Mouse (Mus musculus): Measurements from ENCODE around the gene Crk. TPM values are rescaled to one million over a fixed set of nuclear protein-coding genes. Genes with fewer than 3 reads are reported as not detected.
"Not testable (repeated sequence)": the region's sequence is repeated elsewhere in the genome, so short reads cannot be mapped to it uniquely, and the experiment has no call there.

Gene Crk
- polyA plus RNA-seq, 1 experiment from 2014 or later: 113 TPM

DNA sequence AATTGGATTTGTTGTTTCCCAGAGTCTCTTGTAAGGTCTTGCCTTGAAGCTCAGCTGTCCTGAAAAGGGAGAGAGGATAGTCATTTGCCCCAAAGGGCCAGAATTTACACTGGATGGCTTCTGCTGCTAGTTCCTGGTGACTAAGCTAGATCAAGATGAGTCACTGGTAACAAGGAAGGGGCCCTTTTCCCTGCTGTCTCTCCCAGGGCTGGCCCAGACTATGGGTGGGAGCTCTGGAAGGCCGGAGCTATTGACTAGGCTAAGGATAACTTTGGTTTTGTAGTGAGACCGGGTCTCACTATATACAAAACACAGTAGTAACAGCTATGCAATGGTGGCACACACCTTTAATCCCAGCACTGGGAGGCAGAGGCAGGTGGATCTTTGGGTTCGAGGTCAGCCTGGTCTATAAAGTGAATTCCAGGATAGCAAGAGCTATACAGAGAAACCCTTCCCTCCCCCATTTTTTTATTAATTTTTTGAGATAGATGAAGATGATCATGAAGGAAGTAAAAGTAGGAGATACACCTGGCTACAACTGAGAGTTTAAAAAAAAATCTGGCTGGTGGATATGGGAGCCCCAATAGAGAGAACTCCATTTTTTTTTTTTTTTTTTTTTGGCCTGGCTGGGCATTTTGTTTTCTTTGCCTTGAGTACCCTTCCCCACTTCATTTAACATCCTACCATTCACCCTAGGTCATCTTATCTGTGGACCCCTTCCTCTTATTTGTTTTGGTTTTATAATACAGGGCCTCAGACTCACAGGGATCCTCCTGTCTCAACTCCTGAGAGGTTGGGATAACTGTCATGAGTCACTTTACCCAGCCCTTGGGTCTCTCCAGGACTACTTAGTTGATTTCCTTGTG is 945 bp upstream of the Crk start:
- H3K27ac ChIP-seq: peak overlapping the region; percentile 93; the same call in 1 of the 2 replicates
- 83% methylated on average over 3 of the region's 3 CpGs for WGBS

DNA sequence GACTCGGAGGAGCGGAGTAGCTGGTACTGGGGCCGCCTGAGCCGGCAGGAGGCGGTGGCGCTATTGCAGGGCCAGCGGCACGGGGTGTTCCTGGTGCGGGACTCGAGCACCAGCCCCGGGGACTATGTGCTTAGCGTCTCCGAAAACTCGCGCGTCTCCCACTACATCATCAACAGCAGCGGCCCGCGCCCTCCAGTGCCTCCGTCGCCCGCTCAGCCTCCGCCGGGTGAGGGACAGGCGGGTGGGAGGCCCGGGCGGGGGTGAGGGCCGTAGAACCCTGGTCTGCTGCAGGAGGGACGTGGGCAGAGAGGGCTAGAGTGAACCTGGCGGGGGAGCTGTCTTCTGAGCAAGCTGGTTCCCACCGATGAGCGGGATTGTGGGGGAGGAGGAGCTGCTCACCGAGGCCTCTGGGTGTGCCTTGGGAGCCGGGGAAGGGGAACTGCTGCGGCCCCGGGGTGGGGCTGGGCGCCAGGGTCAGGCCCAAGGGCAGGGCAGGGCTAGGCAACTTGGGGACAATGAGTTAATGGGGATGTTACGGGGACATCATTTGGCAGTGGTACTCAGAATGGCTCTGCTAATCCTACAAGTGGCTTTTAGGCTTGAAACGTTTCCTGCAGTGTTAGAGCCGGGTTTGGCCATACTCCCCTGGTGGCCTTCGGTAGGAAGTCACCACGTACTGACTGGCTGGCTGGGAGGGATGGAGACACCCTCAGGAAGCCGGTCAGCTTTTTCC is 546 bp downstream of the Crk start:
- Histone ChIP-seq H3K4me3 (peak overlapping the region; percentile 79), H3K27me3 (ENCODE audit: insufficient read depth, poor library complexity, severe bottlenecking) (no peaks in the 10 kb centered on the region), H3K9me3 (no peaks in the 10 kb centered on the region), H3K36me3 (peaks cover 25% of the 10 kb centered on the region), H3K27ac (peak overlapping the region; percentile 93), H3K4me1 (peaks cover 17% of the 10 kb centered on the region)
- peak; percentile 89 for DNase-seq (ENCODE audit: low spot score)
- WGBS: under 1% methylated on average over 43 of the region's 43 CpGs

More for the DNA sequence above, 945 bp upstream of the Crk start:
- no peak for DNase-seq (ENCODE audit: low spot score)
- Histone ChIP-seq H3K4me1 (peaks cover 17% of the 10 kb centered on the region), H3K4me3 (peak overlapping the region; percentile 79), H3K36me3 (peaks cover 22% of the 10 kb centered on the region), H3K27me3 (ENCODE audit: insufficient read depth, poor library complexity, severe bottlenecking) (no peaks in the 10 kb centered on the region), H3K9me3 (no peaks in the 10 kb centered on the region)

DNA sequence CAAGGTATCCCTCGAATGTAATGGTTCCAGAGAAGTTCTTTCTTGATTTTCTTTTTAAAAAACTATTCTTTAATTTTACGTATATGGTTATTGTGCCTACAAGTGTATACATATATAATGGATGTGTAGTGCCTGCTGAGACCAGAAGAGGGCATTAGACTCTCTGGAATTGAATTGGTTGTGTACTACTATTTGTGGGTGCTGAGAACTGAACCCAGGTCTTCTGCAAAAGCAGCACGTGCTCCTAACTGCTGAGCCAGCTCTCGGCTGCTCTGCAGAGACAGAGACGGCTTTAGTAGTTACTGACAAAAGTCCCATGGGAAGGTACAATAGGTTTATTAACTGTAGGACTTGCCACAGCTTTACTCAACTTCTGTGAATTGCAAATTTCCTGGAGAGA is 5.4 kb downstream of the Crk start:
- H3K27me3 ChIP-seq (ENCODE audit: insufficient read depth, poor library complexity, severe bottlenecking): no peaks in the 10 kb centered on the region
- H3K27ac ChIP-seq: no peak overlapping the region
- 94% methylated on average over 5 of the region's 5 CpGs for WGBS
- H3K9me3 ChIP-seq: no peaks in the 10 kb centered on the region
- H3K36me3 ChIP-seq: peaks cover 32% of the 10 kb centered on the region
- DNase-seq (ENCODE audit: low spot score): no peak
- no peak overlapping the region for H3K4me3 ChIP-seq
- H3K4me1 ChIP-seq: peaks cover 16% of the 10 kb centered on the region

DNA sequence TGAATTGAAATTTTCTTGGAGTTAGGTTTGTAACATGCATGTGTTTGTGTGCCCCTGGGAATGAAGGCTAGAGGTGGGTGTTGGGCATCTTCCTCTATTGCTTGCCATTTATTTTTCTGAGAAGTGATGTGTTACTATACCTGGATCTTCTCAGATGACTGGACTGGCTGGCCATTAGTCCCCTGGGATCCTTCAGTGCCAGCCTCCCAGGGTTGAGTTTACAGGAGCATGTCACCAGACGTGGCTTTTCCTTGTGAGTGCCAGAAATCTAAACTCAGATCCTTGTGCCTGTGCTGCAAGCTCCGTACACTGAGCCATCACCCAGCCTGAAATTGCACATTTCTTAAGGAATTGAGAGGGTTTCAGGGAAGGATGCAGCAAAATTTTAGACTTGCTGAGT is 5.9 kb downstream of the Crk start:
- H3K36me3 ChIP-seq: peaks cover 36% of the 10 kb centered on the region
- no peak overlapping the region for H3K4me3 ChIP-seq
- 80% methylated on average over 2 of the region's 2 CpGs for WGBS

DNA sequence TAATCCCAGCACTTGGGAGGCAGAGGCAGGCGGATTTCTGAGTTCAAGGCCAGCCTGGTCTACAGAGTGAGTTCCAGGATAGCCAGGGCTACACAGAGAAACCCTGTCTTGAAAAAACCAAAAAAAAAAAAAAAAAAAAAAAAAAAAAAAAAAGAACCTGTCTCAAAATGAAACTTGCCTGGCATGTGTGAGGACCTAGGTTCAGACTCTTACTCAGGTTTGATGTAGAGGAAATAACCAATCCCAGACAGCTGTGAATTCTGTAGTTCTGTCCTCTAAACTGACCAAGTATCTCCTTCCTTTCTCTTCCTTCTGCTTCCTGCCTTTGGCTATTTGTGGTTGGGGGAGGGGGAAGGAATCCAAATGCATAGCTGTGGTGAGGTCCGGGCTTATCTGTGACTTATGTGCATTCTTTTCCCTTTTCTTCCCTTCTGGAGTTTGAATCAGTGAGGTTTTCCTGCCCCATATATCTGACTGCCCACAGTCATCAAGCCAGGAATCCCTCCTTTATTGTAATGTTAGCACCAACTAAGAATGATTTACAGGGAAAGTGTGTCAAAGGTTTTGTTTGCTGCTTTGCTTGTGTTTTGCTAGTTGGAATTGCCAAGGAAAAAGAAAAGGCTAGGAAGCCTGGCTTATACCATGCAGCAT is 8.4 kb downstream of the Crk start:
- Histone ChIP-seq H3K9me3 (no peaks in the 10 kb centered on the region), H3K27me3 (ENCODE audit: insufficient read depth, poor library complexity, severe bottlenecking) (no peaks in the 10 kb centered on the region), H3K27ac (no peak overlapping the region), H3K4me1 (peaks cover 6% of the 10 kb centered on the region; the same call in 1 of the 2 replicates), H3K4me3 (no peak overlapping the region), H3K36me3 (peaks cover 52% of the 10 kb centered on the region)
- 37% methylated on average over 2 of the region's 2 CpGs for WGBS
- no peak for DNase-seq (ENCODE audit: low spot score)

More for the DNA sequence above, 5.9 kb downstream of the Crk start:
- DNase-seq (ENCODE audit: low spot score): no peak
- Histone ChIP-seq H3K27ac (no peak overlapping the region), H3K27me3 (ENCODE audit: insufficient read depth, poor library complexity, severe bottlenecking) (no peaks in the 10 kb centered on the region), H3K9me3 (no peaks in the 10 kb centered on the region), H3K4me1 (peaks cover 16% of the 10 kb centered on the region)

DNA sequence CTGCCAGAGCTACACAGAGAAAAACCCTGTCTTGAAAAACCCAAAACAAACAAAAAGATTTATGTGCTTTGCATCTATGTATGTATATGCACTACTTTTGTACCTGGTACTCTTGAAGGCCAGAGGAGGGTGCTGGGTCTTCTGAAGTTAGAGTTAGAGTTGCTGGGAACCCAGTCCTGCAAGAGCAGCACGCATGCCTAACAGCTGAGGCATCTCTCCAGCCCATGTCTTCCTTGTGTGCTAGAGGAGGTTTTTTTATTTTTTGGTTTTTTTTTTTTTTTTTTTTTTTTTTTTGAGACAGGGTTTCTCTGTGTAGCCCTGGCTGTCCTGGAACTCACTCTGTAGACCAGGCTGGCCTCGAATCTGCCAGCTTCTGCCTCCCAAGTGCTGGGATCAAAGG is 9.1 kb downstream of the Crk start:
- Histone ChIP-seq H3K9me3 (no peaks in the 10 kb centered on the region), H3K4me1 (peaks cover 6% of the 10 kb centered on the region; the same call in 1 of the 2 replicates), H3K27me3 (ENCODE audit: insufficient read depth, poor library complexity, severe bottlenecking) (no peaks in the 10 kb centered on the region), H3K27ac (no peak overlapping the region), H3K4me3 (no peak overlapping the region), H3K36me3 (peaks cover 52% of the 10 kb centered on the region)
- WGBS: 78% methylated on average over 2 of the region's 2 CpGs
- peak; percentile 25 for DNase-seq (ENCODE audit: low spot score)

DNA sequence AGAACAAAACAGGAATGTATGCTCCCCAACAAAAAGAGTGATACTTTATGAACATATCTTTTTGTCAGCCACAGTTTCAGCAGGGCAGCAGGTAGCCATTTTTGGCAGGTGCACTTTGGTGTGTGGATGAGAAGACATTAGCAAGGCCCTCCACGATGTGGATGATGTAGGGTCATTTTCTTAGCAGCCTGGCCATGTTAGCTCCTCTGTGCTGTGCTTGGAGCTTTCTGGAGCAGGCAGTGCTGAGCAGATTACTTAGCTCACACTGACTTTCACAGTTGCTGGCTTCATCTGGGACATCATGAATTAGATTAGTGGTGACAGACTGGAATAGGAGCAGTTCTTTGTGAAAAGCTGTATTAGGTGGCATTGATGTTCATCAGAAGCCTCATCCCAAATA is 10.9 kb downstream of the Crk start:
- DNase-seq (ENCODE audit: low spot score): no peak
- WGBS: 92% methylated on average over 1 of the region's 1 CpGs
- Histone ChIP-seq H3K9me3 (no peaks in the 10 kb centered on the region), H3K4me1 (peaks cover 6% of the 10 kb centered on the region; the same call in 1 of the 2 replicates), H3K27me3 (ENCODE audit: insufficient read depth, poor library complexity, severe bottlenecking) (no peaks in the 10 kb centered on the region), H3K27ac (no peak overlapping the region), H3K4me3 (no peak overlapping the region), H3K36me3 (peaks cover 52% of the 10 kb centered on the region)

DNA sequence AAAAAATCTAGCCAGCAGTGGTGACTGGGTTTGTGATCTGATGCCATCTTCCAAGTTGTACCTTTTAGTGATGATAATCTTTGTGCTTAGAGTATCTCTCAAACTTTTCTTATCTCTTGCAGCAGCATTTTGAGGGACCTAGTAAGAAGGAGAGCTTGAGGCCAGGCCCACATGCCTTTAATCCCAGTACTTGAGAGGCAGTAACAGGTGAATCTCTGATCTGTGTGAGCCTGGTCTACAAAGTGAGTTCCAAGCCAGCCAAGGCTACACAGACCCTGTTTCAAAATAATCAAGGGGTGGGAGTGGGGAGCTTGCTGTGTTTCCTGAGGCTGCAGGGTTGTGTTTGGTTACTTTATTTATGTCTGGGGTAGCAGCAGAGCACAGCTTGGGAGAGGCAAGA is 12.0 kb downstream of the Crk start:
- H3K27me3 ChIP-seq (ENCODE audit: insufficient read depth, poor library complexity, severe bottlenecking): no peaks in the 10 kb centered on the region
- DNase-seq (ENCODE audit: low spot score): no peak
- peaks cover 58% of the 10 kb centered on the region for H3K36me3 ChIP-seq
- no peak overlapping the region for H3K4me3 ChIP-seq
- no peak overlapping the region for H3K27ac ChIP-seq
- H3K4me1 ChIP-seq: peaks cover 6% of the 10 kb centered on the region; the same call in 1 of the 2 replicates
- H3K9me3 ChIP-seq: no peaks in the 10 kb centered on the region

DNA sequence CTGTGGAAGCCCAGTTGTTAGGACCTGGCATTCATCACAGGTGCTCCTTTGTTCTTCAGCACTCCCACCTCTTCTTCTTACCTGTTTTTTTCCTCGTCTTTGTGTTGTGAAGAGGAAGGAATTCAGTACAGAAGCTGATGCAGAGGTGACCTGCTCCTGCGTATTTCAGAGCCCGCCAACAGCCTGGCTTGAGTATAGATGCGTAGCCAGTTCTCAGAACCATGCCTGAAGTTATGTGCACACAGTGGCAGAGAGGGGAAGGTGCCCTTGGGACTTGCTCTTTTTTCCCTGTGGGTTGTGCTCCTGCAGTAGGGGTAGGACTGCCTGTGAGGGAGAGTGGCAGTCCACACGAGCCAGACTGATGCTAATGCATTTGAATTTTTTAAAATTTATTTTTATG is 14.5 kb downstream of the Crk start:
- H3K4me1 ChIP-seq: no peaks in the 10 kb centered on the region
- H3K27me3 ChIP-seq (ENCODE audit: insufficient read depth, poor library complexity, severe bottlenecking): no peaks in the 10 kb centered on the region
- 91% methylated on average over 5 of the region's 5 CpGs for WGBS
- no peak overlapping the region for H3K4me3 ChIP-seq
- H3K36me3 ChIP-seq: peaks cover 82% of the 10 kb centered on the region
- no peak overlapping the region for H3K27ac ChIP-seq
- no peaks in the 10 kb centered on the region for H3K9me3 ChIP-seq
- peak; percentile 51 for DNase-seq (ENCODE audit: low spot score)

DNA sequence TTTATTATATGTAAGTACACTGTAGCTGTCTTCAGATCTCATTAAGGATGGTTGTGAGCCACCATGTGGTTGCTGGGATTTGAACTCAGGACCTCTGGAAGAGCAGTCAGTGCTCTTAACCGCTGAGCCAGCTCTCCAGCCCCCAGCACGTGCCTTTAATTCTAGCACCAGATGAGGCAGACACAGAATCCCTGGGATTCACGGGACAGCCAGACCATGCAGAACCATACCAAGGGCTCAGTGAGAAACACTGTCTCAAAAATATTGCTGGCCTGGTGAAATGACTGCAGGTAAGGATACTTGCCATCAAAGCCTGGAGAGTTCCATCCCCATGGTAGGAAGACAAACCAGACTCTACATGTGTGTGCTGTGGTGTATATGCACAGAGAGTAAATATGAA is 18.4 kb downstream of the Crk start:
- H3K36me3 ChIP-seq: peaks cover 90% of the 10 kb centered on the region
- not testable (repeated sequence) for H3K27me3 ChIP-seq (ENCODE audit: insufficient read depth, poor library complexity, severe bottlenecking); H3K4me3 ChIP-seq; H3K9me3 ChIP-seq; DNase-seq (ENCODE audit: low spot score); H3K4me1 ChIP-seq; H3K27ac ChIP-seq
- WGBS: 98% methylated on average over 3 of the region's 3 CpGs

DNA sequence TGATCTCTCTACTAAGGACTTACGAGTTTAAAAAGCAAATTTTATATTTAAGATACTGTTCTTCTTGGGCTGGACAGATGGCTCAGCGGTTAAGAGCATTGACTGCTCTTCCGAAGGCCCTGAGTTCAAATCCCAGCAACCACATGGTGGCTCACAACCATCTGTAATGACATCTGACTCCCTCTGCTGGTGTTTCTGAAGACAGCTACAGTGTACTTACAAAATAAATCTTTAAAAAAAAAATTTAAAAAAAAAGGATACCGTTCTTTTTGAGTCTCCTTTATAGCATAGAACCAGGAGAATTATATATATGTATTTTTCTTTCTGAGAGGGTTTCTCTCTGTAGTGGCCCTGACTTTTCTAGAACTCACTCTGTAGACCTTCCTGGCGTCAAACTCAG is 21.5 kb downstream of the Crk start:
- no peak for DNase-seq (ENCODE audit: low spot score)
- Histone ChIP-seq H3K36me3 (peaks cover 90% of the 10 kb centered on the region), H3K9me3 (no peaks in the 10 kb centered on the region), H3K4me1 (no peaks in the 10 kb centered on the region), H3K27ac (no peak overlapping the region), H3K27me3 (ENCODE audit: insufficient read depth, poor library complexity, severe bottlenecking) (no peaks in the 10 kb centered on the region), H3K4me3 (no peak overlapping the region)
- WGBS: 93% methylated on average over 5 of the region's 5 CpGs

DNA sequence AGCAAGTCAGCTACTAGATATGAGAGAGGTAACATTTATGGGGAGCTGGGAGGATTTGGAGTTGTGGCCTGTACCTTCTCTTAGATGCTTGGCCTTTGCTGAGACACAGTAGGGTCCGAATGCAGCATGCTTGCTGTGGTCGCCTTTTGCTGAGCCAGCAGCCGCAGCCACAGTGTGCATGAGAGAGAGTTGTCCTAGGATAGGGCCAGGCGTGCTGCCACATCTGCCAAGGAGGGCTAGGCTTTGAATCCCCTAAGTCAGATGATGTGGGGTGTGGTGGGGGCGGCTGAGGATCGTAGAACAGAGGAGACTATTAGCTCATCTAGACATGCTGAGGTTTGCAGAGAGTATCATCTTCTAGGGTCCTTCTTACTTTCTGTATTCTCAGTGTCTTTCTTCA is 23.7 kb downstream of the Crk start:
- DNase-seq (ENCODE audit: low spot score): peak; percentile 43
- no peak overlapping the region for H3K4me3 ChIP-seq
- 92% methylated on average over 6 of the region's 6 CpGs for WGBS
- no peaks in the 10 kb centered on the region for H3K4me1 ChIP-seq
- H3K27me3 ChIP-seq (ENCODE audit: insufficient read depth, poor library complexity, severe bottlenecking): no peaks in the 10 kb centered on the region
- H3K27ac ChIP-seq: no peak overlapping the region
- H3K9me3 ChIP-seq: no peaks in the 10 kb centered on the region
- H3K36me3 ChIP-seq: peaks cover 90% of the 10 kb centered on the region

DNA sequence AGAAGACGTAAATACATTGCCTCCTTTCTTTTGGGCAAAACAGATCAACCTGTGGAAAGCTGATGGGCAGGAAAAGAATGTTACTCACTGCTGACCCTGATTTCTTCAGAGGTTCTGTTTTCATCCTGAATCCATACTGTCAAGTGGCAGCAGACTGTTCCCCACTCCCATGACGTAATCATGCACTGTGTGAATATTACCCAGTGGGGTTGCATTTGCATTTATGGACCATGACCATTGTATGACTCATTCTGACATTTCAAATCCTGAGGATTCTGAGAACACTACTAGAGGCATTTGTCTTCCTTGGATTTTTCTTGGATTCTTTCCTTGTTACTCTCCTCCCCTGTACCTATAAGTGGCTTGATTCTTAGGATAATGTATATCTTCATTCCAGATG is 24.7 kb downstream of the Crk start:
- Histone ChIP-seq H3K27me3 (ENCODE audit: insufficient read depth, poor library complexity, severe bottlenecking) (no peaks in the 10 kb centered on the region), H3K27ac (no peak overlapping the region), H3K4me1 (no peaks in the 10 kb centered on the region), H3K4me3 (no peak overlapping the region), H3K9me3 (no peaks in the 10 kb centered on the region), H3K36me3 (peaks cover 85% of the 10 kb centered on the region)
- peak; percentile 9 for DNase-seq (ENCODE audit: low spot score)
- 90% methylated on average over 2 of the region's 2 CpGs for WGBS
